Mouse (Mus musculus) ovary, adult 18-20 months (tissue): ENCODE measurements around the gene Slc25a39.

ENCODE experiments used
- DNase-seq: peaks from one replicate; pipeline ENCODE4 v3.0.0; 2022; ENCODE audit warnings: low spot score, mixed read lengths

Slc25a39 gene

GRCm38 (mm10) chr11:102436471-102436790 is 28.7 kb upstream of the Slc25a39 start:
- DNase-seq: no peak

- DNase-seq: no peak
These were observed 28.2 kb upstream of the Slc25a39 start for GRCm38 (mm10) chr11:102435754-102436470.

- DNase-seq: no peak
These were observed 27.3 kb upstream of the Slc25a39 start for GRCm38 (mm10) chr11:102434816-102435705.

GRCm38 (mm10) chr11:102434406-102434805 is 26.7 kb upstream of the Slc25a39 start:
- peak; percentile 67 for DNase-seq

GRCm38 (mm10) chr11:102433866-102434265 is 26.1 kb upstream of the Slc25a39 start:
- no peak for DNase-seq

- no peak for DNase-seq
These were observed 25.1 kb upstream of the Slc25a39 start for GRCm38 (mm10) chr11:102432896-102433295.

GRCm38 (mm10) chr11:102432115-102432843 is 24.5 kb upstream of the Slc25a39 start:
- DNase-seq: no peak

GRCm38 (mm10) chr11:102431728-102432114 is 24.0 kb upstream of the Slc25a39 start:
- no peak for DNase-seq

- no peak for DNase-seq
These were observed 23.4 kb upstream of the Slc25a39 start for GRCm38 (mm10) chr11:102431018-102431645.

- peak; percentile 91 for DNase-seq
These were observed 22.6 kb upstream of the Slc25a39 start, which contains the start of gene Grn for GRCm38 (mm10) chr11:102430121-102431017. Grn (plus strand) TSS chr11:102430315.

GRCm38 (mm10) chr11:102429551-102429950 is 21.8 kb upstream of the Slc25a39 start:
- DNase-seq: no peak

GRCm38 (mm10) chr11:102428981-102429540 is 21.3 kb upstream of the Slc25a39 start:
- DNase-seq: no peak

- no peak for DNase-seq
These were observed 18.0 kb upstream of the Slc25a39 start for GRCm38 (mm10) chr11:102425555-102426316.

- no peak for DNase-seq
These were observed 16.9 kb upstream of the Slc25a39 start for GRCm38 (mm10) chr11:102424666-102425065.

- DNase-seq: no peak
These were observed 13.8 kb upstream of the Slc25a39 start for GRCm38 (mm10) chr11:102421559-102421958.

- no peak for DNase-seq
These were observed 11.1 kb upstream of the Slc25a39 start for GRCm38 (mm10) chr11:102418887-102419286.

- no peak for DNase-seq
These were observed 9.4 kb upstream of the Slc25a39 start for GRCm38 (mm10) chr11:102417160-102417559.

GRCm38 (mm10) chr11:102415034-102415802 is 7.5 kb upstream of the Slc25a39 start:
- no peak for DNase-seq

GRCm38 (mm10) chr11:102413059-102413458 is 5.3 kb upstream of the Slc25a39 start:
- DNase-seq: peak; percentile 5
